Mouse (Mus musculus): ENCODE data around the gene Timd2. TPM values are rescaled to one million over a fixed set of nuclear protein-coding genes. Genes with fewer than 3 reads are reported as not detected.

The Timd2 gene
- not detected in 2 replicates for polyA plus RNA-seq (2015; fragmentation: Nextera tagmentation; extraction: Ambion mirVana)

DNA sequence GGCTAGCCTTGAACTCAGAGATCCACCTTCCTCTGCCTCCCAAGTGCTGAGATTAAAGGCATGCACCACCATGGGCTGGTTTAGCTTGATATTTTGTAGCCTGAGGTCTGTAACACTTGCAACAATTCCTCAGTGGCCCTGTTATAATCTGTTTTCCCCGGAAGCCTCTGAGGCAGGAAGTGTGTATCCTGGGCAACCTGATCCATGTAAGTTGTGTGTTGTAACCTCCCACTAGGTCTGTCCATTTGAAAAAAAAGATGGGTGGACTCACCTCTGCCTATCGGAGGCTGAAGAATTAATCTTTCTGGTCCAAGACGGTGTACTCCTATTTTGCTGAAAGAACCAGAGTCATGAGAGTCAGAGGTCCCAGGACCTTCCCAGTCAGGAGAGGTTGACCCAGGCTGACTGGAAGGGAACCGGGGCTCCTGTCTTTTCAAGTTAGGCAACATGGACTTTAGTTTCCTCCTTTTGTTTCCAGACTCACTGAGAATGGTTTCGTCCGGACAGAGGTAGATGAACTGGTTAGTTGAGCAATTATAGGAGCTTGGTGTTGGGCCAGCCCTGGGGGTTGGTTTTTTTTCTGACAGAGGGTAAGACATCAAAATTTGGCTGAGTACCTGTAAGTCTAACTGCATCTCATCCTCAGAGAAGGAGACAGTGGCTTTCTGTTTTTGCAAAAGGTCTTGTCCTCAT, at the start of gene Timd2:
Timd2 (minus strand) TSS at position 398 of the 693 bp plus-strand sequence.

DNA sequence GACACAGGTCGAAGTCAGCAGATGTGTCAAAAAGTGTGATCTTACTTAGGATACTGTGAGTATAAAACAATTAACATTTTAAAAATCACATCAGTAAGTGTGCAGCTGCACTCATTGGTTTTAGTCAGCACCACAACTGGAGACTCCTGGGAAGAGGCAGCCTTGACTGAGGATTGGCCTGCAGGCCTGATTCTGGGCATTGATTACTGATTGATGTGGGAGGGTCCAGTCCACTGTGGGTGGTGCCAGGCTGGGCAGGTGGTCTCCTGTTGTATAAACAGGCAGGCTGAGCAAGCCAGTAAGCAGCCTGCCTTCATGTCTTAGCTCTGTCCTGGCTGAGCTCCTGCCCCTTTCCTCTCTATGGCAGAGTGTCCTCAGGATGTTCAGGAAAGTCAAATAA, 28.2 kb upstream of the Timd2 start, which contains the start of gene Havcr1:
Havcr1 (plus strand) TSS at position 5 of the 400 bp plus-strand sequence.

DNA sequence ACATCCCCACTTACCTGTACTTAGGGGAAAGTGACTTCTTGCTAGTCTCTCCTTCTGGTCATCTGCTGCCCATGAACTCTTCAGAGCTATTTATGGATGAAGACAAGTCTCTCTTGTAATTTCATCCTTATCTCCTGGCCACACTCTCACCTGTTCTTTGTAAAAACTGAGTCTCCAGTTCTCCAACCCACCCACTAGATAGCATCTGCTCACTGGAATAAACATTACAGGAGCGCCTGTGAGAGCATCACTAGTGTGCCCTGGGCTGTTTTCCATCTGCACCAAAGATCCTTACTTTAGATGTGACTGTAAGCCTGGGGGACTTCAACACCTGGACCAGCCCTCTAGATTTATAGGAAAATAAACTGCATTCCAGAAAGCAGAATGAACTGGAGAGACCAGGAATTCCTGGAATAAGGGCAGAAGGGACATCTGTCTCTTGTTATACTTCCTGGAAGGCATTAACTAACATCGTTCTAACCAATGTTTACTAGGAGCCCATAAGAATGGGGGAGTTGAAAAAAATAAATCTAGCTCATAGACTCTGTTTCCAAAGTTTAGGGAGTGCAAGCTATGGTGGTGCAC, 77.6 kb downstream of the Timd2 start, which contains the start of gene Dppa1:
Dppa1 (minus strand) TSS at position 51 of the 585 bp plus-strand sequence.

Other genes with a start within 250 kb of the Timd2 start
- not detected in 2 replicates for gene Gm12169, start 182.8 kb downstream of the Timd2 start, polyA plus RNA-seq (2015; fragmentation: Nextera tagmentation; extraction: Ambion mirVana)
- gene BC053393, start 135.5 kb downstream of the Timd2 start, polyA plus RNA-seq (2015; fragmentation: Nextera tagmentation; extraction: Ambion mirVana): not detected in 2 replicates
- gene Dppa1, start 77.8 kb downstream of the Timd2 start, polyA plus RNA-seq (2015; fragmentation: Nextera tagmentation; extraction: Ambion mirVana): not detected in 2 replicates
- gene Havcr1, start 28.0 kb upstream of the Timd2 start, polyA plus RNA-seq (2015; fragmentation: Nextera tagmentation; extraction: Ambion mirVana): 0.10 TPM in 1 of 2 replicates, not detected in the other
- gene Timd4, start 103.7 kb upstream of the Timd2 start, polyA plus RNA-seq (2015; fragmentation: Nextera tagmentation; extraction: Ambion mirVana): 0.89 and 1.1 TPM in 2 replicates

Data from skeletal muscle tissue, postnatal 0 days (tissue).